Mouse (Mus musculus): ENCODE measurements around the gene Olfr1196.
"Not testable (repeated sequence)": the region's sequence is repeated elsewhere in the genome, so short reads cannot be mapped to it uniquely, and the experiment has no call there.

The Olfr1196 gene

DNA sequence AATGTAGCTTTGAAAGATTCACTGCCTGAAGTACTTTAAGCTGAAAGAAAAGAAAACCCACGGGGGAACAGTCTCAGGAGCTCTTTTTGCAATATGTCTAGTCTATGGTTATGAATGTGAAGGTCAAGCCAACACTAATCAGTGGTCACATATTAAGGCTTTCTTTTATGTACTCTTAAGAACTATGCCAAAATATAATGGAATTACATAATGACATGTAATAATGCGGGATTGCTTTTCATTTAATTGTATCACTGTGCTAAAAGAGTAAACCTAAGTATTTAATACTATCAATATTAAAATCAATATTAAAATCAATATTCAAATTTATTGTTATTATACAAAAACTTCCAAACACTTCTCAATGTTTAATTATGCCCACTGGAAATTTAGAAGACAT is at the start of gene Olfr1196:
Olfr1196 (minus strand) TSS at position 101 of the 400 bp plus-strand sequence.
- no peak for DNase-seq (ENCODE audit: low read depth in 2 of 2, low spot score in 2 of 2)

DNA sequence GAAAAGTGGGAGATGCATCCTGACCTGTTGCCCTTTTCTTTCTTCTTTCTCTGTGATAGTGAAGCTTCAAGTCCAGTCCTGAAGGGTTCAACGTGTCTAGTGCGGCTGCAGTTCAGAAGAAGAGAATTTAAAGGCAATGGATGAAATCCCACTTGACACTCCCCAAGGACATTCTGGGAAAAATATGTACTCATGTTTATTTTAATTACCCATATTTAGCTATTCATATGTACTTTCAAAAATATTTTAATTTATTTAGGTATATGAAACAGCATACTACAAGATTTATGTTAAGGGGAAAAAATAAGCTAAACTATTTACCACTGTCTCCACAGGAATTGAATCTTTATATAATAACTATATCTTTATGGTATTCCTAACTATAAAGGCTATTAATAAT is 46.9 kb upstream of the Olfr1196 start, which contains the start of gene Olfr1198:
Olfr1198 (minus strand) TSS at position 101 of the 400 bp plus-strand sequence.
- DNase-seq (ENCODE audit: low read depth in 2 of 2, low spot score in 2 of 2), result no peak

DNA sequence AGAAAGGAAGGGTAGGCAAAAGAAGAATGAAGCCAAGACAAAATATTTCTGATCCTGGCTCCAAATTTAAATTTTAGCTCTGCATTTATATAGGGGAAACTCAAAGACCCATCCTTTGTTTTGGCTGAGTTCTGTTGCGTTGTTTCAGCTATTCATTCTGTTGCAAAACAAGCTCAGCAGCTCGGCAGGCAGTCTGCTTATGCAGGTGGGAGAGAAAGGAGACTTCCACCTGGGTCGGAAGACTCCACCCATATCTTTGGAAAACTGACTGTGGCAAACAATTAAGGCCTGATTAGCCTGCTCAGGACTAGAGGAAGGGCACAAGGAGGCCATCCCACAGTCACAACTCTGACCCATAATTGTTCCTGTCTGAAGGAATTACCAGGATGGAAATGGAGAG is 39.0 kb upstream of the Olfr1196 start:
- no peak for DNase-seq (ENCODE audit: low read depth in 2 of 2, low spot score in 2 of 2)

DNA sequence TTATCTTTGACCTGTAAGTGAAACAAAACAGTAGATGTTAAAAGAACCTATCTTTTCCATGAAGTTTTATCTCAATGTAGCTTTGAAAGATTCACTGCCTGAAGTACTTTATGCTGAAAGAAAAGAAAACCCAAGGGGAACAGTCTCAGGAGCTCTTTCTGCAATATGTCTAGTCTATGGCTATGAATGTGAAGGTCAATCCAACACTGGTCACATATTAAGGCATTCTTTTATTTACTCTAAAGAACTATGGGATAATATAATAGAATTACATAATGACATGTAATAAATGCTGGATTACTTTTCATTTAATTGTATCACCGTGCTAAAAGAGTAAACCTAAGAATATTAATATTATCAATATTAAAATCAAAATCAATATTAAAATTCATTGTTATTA is 27.9 kb upstream of the Olfr1196 start, which contains the start of gene Olfr1197:
Olfr1197 (minus strand) TSS at position 101 of the 400 bp plus-strand sequence.
- DNase-seq (ENCODE audit: low read depth in 2 of 2, low spot score in 2 of 2), result no peak

DNA sequence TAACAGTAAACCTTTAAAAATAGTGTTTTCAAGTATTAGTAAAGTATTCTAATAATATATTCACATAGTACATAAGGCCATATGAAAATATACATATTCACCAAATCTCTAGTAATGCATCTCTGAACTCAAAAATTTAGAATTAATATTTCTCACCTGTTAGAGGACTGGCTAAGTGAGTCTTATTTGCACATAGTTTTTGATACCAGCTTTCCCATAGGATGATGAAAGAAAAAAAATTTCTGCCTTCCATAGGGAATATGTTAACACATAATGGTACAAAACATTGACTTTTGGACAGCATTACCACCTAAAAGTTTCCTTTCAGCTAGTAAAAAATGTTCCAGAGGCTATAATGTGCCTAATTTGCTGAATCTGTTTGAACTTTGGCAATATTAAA is 15.3 kb downstream of the Olfr1196 start, which contains the start of gene Olfr1195:
Olfr1195 (minus strand) TSS at position 101 of the 400 bp plus-strand sequence.
- DNase-seq (ENCODE audit: low read depth in 2 of 2, low spot score in 2 of 2), result no peak

DNA sequence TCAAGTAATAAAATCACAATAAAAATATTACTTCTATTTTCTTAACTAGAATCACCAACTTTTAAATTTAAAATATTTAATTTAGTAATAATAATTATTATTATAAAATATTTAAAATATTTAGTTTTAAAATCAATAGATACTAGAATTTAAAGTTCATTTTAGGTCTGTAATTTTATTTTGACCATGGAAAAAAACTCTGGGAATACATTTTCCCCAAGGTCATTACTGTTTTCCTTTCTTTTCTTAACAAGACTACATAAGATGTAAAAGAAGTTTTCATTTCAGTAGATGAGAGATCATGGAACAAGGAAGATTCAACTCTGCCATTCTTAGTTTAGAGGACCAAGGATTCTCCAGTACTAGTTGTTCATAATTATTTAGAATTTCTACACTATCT is 29.1 kb downstream of the Olfr1196 start, which contains the start of gene Olfr1193:
Olfr1193 (plus strand) TSS at position 301 of the 400 bp plus-strand sequence.
- not testable (repeated sequence) for DNase-seq (ENCODE audit: low read depth in 2 of 2, low spot score in 2 of 2)

DNA sequence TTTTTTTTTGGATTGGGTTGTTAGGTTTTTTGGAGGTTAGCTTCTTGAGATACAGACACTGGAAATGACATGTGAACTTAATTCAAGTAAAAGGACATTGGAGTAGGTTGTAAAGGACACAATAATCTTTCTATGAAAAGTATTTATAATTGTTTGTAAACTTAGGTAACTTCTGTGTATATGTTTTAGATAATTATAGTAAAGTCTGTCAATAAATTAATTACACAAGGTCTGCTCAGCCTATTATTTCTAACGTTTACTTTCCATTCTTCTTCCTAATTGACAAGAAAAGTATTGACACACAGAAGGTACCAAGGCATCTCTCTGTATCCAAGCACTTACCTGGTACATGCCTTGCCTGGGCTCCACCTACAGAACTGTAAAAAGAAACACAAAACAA is 56.2 kb downstream of the Olfr1196 start, which contains the start of gene Olfr1192-ps1:
Olfr1192-ps1 (plus strand) TSS at position 301 of the 400 bp plus-strand sequence.
- DNase-seq (ENCODE audit: low read depth in 2 of 2, low spot score in 2 of 2), result no peak
